Mouse (Mus musculus) gonadal fat pad, adult 2 months (tissue): ENCODE results near the gene Rassf5. TPM values are rescaled to one million over a fixed set of nuclear protein-coding genes. Genes with fewer than 3 reads are reported as not detected.

Source experiments
- DNase-seq: peaks from one replicate; pipeline ENCODE4 v3.0.0-alpha.2; 2012; ENCODE audit warnings: low read depth
- polyA plus RNA-seq: library from polyadenylated mRNA; depleted of rRNA; stranded (reverse); fragments of >200 nt; gene quantifications from 2 replicates; pipeline ENCODE4 v1.2.3, GENCODE M21; 2012; rRNA removed

The Rassf5 gene
- polyA plus RNA-seq, 1 experiment = 4.0 TPM

- DNase-seq = no peak
These were observed 106.7 kb downstream of the Rassf5 start, which contains the start of gene Dyrk3 for GRCm38 (mm10) chr1:131138191-131139016. Gene Dyrk3, minus strand, starts transcription at chr1:131138340.

GRCm38 (mm10) chr1:131137717-131138118 lies 107.3 kb downstream of the Rassf5 start:
- DNase-seq = no peak

- DNase-seq = no peak
These were observed 107.9 kb downstream of the Rassf5 start for GRCm38 (mm10) chr1:131137111-131137510.

- no peak for DNase-seq
These were observed 109.0 kb downstream of the Rassf5 start for GRCm38 (mm10) chr1:131135960-131136629.

GRCm38 (mm10) chr1:131134942-131135522 lies 110.0 kb downstream of the Rassf5 start:
- no peak for DNase-seq

GRCm38 (mm10) chr1:131134231-131134630 lies 110.8 kb downstream of the Rassf5 start:
- DNase-seq = no peak

Other genes with a start within 250 kb of the Rassf5 start
- not detected in 2 replicates for gene Il10, start 225.4 kb downstream of the Rassf5 start, polyA plus RNA-seq
- gene Mapkapk2, start 147.4 kb downstream of the Rassf5 start, polyA plus RNA-seq = 90.6 and 92.9 TPM in 2 replicates
- gene Dyrk3, start 106.9 kb downstream of the Rassf5 start, polyA plus RNA-seq = 2.7 and 3.0 TPM in 2 replicates
- 35.4 and 44.0 TPM in 2 replicates for gene Eif2d, start 92.1 kb downstream of the Rassf5 start, polyA plus RNA-seq
- 12.2 and 14.2 TPM in 2 replicates for gene Ikbke, start 34.3 kb upstream of the Rassf5 start, polyA plus RNA-seq